Mouse (Mus musculus): ENCODE measurements around the gene Bfsp1.

Bfsp1 gene

GRCm38 (mm10) chr2:143796335-143797013 lies 66.5 kb downstream of the Bfsp1 start:
- DNase-seq (ENCODE audit: low spot score in 2 of 2), result no peak

GRCm38 (mm10) chr2:143795858-143796257 lies 67.1 kb downstream of the Bfsp1 start:
- DNase-seq (ENCODE audit: low spot score in 2 of 2), result peak in 1 of 2 experiments; percentile 42

GRCm38 (mm10) chr2:143789911-143790310 lies 73.1 kb downstream of the Bfsp1 start:
- DNase-seq (ENCODE audit: low spot score in 2 of 2), result no peak

GRCm38 (mm10) chr2:143780310-143780709 lies 82.7 kb downstream of the Bfsp1 start:
- peak in 1 of 2 experiments; percentile 4 for DNase-seq (ENCODE audit: low spot score in 2 of 2)

Measured in right cerebral cortex, postnatal 10 days (tissue).